Mouse (Mus musculus): ENCODE measurements around the gene Parp14.

DNA sequence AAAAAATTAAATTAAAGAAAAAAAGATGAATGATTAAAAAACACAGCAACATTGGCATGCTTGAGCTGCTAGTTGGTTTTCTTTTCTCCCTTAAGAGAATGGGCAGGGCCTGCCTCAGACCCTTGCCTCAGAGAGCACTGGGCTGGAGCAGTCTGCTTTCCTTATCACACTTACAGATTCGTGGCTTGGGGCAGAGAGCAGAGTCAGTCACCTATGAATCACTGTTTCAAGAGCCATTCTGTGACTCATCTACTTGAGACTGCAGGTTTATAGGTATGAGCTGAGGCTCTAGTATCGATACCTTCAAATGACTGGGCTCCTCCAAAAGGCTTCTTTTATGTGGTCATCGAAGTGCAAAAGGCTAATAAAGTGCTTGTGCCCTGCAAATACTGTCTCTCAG is 58.2 kb downstream of the Parp14 start:
- no peak for TF ChIP-seq MAFK (IDR thresholded peaks at IDR 0.05; ENCODE audit: insufficient replicate concordance, low read length)
- no peak for TF ChIP-seq CHD2 (IDR thresholded peaks at IDR 0.05; ENCODE audit: low read length)
- TF ChIP-seq CTCF (conservative IDR thresholded peaks at IDR 0.05 in 1 of 2, IDR thresholded peaks at IDR 0.05 in 1 of 2; ENCODE audit: low read depth in 2 of 2, low read length in 2 of 2), result no peak
